Mouse (Mus musculus): ENCODE data around the gene Foxf2.

Gene Foxf2

DNA sequence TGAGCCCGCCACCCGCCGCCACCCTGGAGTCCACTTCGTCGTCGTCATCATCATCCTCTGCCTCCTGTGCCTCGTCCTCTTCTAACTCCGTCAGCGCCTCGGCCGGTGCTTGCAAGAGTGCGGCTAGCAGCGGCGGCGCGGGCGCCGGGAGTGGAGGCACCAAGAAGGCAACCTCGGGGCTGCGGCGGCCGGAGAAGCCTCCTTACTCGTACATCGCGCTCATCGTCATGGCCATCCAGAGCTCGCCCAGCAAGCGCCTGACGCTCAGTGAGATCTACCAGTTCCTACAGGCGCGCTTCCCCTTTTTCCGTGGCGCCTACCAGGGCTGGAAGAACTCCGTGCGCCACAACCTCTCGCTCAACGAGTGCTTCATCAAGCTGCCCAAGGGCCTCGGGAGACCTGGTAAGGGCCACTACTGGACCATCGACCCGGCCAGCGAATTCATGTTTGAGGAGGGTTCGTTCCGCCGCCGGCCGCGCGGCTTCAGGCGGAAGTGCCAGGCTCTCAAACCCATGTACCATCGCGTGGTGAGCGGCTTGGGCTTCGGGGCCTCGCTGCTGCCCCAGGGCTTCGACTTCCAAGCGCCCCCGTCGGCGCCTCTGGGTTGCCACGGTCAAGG, 676 bp downstream of the Foxf2 start:
- DNase-seq (ENCODE audit: low read depth, low spot score), result no peak

DNA sequence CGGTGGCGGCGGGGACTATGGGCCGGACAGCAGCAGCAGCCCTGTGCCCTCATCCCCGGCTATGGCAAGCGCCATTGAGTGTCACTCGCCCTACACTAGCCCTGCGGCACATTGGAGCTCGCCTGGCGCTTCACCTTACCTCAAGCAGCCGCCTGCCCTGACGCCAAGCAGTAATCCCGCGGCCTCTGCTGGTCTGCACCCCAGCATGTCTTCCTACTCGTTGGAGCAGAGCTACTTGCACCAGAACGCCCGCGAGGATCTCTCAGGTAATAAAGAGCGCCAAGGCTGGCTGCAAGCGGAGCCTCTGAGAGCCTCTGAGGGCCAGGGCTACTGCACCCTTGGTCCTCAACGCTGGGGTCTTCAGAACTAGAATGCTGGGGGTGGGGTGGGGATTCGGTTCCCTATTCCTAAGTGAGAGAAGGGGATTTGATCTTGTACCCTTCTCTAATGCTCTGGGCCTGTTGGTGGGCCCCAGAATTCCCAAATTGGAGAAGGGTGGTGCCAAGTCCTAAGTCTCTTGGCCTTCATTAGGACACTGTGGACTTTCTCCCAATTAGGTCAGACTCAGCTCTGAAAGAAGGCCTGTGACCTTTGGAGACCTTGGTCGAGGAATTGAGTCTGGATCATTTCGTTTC, 1.5 kb downstream of the Foxf2 start:
- no peak for DNase-seq (ENCODE audit: low read depth, low spot score)

DNA sequence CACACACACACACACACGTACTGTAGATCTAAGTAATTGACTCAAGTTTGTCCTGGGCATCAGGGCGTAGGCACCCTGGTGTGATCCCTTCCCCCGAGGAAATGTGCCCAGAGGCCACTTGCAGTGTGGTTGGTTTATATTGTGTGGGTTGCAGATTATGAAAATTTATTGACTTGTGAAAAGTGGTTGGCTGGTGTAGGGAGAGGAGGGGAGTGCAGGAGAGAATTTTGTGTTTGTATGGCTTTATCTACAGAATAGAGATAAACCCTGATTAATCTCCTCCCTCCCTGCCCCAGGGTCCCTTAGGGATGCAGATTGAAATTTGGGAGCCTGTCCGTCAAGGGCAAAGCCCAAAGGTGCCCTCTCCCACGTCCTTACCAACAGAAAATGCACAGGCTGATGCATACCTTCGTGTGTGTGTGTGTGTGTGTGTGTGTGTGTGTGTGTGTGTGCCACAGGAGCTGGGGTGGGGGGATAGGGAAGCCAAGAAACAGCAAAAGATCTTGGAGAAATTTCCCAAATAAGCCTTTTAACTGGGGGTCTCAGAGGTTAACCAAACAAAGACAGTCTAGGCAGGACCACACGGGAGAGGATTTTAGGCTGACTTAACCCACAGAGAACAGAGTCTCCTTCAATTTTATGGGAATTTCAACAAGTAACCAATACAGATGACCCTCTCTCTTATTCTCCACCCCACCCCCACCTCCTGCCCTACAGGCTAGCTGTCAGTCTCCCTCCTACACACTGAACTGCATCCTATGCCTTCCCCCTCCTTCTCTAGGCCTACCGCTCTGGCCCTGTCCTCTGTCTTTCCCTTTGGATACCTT, 2.5 kb downstream of the Foxf2 start:
- no peak for DNase-seq (ENCODE audit: low read depth, low spot score)

DNA sequence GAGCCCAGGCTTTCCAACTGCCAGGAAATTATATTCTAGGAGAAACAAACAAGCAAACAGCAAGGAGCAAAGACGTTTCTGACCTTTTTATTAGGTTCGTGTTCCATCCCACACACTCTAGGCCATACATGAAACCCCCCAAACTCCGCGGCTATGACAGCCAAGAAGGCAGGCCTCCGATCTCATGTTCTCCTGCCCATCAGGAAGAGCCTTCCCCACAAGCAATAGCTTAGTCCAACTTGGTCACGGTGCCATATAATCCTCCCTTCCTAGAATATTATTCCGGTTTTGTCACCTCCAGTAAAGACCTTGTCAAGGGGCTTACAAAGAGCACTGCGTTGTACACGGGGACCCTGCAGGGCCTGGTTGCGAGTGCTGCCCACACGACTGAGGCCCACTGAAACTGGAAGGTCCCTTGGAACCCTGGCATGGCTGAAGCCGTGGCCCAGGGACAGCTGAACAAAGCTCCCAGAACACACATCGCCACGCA, 3.1 kb downstream of the Foxf2 start:
- DNase-seq (ENCODE audit: low read depth, low spot score), result no peak

DNA sequence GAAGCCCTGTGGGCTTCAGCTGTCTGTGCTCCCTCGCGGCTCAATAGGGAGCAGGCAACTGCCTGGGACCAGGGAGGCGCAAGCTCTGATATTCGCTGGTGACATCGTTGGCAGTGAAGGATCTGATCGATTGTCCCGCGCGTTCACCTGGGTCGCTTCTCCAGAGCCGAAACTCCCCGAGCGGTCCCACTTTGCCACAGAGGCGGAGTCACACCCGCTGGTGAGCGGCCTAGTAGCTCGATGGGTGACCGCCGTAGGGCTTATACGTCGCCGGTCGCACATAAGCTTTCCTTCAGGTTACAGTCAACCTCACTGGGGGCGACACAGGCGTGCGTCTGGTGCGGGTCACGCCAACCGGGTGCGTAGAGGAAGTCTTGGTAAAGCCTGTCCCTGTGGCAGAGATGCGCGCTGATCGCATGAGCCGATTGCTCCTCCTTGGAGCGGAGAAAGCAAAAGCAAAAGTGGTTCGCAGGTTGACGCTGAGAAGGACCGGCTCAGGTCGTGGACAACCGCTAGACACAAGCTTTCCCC, 3.8 kb downstream of the Foxf2 start:
- no peak for DNase-seq (ENCODE audit: low read depth, low spot score)

DNA sequence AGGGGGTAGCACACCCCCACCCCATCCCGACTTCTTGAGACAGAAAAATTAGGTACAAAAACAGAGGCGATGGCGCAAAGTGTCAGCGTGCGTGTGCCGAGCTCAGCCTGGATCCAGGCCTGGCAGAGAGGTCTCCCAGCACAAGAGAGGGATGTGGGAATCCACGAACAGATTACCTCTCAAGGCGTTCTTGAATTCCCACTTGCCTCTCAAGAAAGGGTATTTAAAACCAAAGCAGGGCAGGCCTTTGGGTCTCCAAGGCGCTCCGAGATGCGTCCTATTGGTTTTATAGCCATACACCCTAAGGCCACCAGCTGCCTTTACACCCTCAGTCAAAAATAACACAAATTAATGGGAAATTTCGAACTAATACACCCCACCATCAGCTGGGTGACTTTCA, 4.4 kb downstream of the Foxf2 start:
- no peak for DNase-seq (ENCODE audit: low read depth, low spot score)

DNA sequence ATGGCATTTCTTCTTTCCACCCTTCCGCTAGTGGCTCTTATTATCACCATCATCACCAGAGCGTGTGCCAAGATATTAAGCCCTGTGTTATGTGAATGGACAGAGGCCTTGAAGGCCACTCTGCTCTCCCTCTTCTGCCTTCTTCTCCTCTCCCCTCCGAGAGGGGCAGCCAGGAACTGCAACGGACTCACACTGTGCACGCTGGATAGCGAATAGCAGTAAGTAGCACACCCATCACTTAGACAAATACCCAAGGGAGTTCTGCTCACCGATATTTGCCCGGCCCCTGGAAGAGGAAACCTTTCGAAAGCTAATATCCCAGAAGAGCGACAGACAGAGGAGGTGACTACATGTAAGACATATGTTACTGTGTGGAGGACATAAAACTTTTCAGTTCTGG, 4.9 kb downstream of the Foxf2 start:
- DNase-seq (ENCODE audit: low read depth, low spot score), result no peak

DNA sequence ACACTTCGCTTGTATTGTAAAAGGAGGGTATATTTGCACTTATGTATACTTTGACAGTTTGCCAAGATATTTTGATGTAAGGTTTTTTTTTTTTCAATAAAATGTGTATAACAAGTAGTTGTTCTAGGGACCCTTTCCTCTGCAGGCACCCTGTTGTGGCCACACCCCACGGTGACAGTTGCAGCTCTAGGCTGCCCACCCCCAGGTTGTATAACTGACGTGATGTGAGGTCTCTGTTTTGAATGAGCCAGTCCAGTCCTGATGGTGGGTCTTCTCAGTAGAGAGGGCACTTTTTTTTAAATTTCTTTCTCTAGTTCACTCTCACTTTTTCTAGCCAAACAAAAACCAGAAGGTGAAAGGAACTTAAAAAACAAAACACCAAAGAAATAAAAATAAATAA, 5.7 kb downstream of the Foxf2 start:
- DNase-seq (ENCODE audit: low read depth, low spot score), result no peak

DNA sequence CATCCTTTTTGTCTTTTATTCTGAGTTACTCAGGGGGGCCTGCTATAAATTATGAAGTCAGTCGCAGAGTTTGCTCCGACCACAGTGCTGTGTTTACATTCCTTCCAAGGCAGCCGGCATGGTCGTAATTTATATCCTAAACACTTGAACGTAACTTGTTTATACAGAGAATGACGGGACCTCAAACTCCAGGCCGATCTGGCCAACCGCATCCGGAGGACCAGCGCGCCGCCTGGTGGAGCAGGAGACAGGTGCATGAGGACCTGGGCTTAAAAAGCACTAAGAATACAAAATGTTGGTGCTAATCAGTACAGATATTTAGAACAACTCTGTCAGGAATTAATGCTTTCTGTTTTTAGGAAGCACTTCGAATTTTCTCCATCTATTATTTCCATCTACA, 6.8 kb downstream of the Foxf2 start:
- peak; percentile 20 for DNase-seq (ENCODE audit: low read depth, low spot score)

DNA sequence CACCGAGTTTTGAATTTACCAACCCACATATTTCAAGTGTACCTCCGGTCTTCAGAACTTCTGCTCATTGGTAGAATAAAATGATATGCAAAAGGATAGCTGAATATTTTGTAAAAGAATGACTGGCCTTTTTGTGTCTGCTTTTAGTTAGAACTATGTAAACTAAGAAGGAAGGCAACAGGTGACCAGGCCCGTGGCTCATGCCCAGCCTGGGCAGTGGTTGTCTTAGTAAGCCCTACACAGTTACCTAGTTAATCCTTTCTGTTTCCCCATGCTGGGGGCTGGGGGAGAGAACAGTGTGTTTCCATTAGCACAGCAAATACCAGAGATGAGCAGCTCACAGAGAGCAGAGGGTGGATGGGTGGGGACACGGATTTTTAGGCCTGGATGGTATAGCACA, 7.6 kb downstream of the Foxf2 start:
- no peak for DNase-seq (ENCODE audit: low read depth, low spot score)

DNA sequence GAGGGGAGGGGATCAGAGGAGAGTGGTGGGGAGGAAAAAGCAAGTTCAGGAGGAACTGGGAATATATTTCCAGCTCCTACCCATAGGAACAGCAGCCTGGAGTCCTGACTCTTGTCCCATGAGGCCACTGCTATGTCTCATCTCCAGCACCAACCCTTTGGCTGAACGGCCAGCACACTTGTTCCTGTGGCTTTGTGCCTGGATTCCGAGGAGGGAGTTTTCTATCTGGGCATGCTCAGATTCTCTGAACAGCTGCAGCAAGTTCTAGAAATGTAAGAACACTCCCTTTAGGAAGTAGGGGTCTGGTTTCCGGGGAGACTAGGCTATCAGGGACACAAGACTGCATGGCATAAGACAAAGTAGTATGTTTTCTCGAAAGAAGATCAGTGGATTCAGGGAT, 9.9 kb downstream of the Foxf2 start:
- DNase-seq (ENCODE audit: low read depth, low spot score), result no peak

DNA sequence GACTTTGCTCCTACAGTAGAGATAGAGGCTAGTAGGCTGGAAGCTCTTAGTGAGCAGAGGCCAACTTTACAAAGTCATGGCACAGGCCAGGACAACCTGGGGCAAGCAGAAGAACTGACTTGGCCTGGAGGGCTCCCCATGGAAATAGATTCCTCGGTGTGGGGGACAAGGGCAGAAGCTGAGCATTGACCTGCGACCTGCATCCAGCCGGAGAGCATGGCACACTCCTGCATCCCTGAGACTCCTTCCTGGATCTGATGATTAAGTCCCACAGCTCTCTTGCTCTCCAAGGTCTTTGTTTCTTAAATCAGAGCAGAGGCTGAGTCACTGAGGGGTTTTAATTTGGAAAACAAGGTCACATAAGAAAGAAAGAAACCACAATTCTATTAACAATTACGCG, 15.9 kb downstream of the Foxf2 start:
- DNase-seq (ENCODE audit: low read depth, low spot score), result no peak

DNA sequence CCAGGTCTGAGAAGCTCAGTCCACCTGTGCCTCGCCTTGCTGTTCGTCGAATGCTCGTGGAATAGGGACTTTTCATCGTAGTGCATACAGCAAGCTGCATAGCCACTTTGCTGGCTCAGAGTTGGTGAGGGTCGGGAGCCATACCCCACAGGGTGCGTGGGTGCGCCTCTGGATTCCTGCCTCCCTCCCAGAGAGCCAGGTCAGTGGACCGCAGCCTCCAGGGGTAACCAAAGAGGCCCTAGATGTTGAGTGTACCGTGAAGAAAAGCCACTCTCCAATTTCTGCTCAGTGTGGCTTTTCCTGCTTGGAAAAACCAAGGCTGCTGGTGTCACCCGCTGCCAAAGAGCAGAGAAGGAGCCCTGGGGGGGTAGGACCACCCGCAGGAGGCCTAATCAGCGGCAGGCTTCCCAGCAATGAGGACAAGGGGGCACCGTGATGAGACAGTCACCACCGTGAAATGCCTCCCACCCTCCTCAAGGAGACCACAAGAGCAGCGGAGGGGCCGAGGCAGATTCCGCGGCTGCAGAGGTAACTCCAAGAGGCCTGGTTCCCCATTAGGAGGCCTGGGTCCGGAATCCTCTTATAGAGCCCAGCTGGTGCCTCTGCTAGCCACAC, 26.6 kb downstream of the Foxf2 start:
- no peak for DNase-seq (ENCODE audit: low read depth, low spot score)

DNA sequence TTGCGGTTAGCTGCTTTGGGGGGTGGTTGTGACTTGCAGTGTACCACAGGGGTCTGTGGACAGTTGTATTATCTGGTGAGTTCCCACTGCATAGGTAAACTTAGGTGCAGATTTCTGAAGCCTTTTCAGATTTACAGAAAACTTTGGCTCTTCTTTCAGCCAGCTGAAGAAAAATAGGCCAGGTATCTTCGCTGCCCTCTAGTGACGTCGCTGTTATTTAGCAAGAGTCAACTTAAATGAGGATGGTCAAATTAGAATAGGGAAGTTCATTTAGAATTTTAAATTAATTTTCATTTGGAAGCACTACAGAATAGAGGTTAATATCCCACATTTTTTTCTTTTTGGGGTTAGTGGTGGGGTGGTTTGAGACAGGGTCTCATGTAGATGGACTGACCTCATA, 30.6 kb downstream of the Foxf2 start:
- no peak for DNase-seq (ENCODE audit: low read depth, low spot score)

DNA sequence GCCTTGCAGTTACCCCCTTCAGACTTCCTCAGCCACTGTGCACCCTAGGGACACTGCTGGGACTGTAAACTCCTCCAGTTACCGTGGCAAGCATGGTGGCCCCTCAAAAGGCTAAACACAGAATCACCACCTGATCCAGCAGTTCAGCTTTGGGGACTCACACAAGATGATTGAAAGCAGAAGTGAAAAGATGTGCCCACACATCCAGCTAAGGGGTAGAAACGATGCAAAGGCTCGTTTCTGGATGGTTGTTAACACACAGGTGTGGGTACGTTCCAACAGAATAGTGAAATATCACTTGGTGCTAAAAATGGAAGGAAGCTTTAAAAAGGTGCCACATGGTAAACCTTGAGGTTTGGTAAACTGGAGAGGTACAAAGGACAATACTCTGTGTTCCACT, 32.6 kb downstream of the Foxf2 start:
- no peak for DNase-seq (ENCODE audit: low read depth, low spot score)

DNA sequence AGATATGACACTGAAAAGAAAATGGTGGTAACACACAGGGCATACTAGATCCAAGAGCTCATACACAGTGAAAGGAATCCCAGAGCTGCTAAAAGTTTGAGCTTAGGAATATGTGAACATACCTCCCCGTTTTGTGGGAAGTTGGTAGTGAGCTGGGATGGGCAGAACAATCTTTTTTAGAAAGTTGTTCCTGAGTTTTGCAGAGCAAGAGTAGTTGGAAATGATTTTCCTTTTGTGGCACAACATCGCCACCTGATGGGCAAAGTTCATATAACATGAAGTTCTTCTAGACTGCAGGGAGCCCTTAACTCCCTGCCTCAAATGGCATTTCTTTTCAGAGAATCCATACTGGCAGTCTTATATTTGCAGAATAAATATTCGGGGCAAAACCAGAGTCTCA, 33.3 kb downstream of the Foxf2 start:
- DNase-seq (ENCODE audit: low read depth, low spot score), result peak; percentile 7

DNA sequence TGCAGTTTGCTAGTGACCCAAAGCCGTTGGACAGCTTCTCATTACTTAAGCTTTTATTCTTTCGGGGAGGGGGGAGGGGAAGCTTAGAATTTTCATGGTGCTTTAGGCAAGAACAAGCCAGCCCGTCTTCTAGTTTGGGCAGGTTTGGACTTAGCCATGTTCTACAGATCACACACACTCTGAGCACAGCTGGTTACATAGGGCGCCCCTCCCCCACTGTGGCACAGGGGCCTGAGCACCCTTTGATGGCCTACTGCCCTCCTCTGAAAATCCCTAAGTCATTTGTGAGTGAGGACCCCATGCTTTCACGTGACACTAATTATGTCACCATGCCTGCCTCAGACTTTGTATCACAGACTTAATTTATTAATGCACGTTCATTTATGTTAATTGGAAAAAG, 35.6 kb downstream of the Foxf2 start:
- no peak for DNase-seq (ENCODE audit: low read depth, low spot score)

DNA sequence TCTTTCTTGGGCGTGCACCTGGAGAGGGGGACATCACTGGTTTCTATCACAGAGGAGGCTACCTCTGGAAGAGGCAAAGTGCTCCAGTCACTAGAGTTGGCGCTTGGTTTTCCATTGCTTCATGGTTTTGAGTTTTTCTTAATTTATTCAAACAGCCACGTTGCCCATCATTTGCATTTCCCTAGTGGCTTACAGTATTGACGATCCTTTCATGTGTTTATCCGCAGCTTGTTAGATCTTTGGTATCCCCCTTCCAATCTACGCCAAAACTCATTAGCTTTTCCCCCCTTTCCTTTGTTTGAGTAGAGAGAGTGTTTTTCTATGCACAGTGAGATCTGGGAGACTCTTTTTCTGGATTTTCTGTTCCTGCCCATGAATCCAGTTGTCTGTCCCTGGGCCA, 39.8 kb downstream of the Foxf2 start:
- no peak for DNase-seq (ENCODE audit: low read depth, low spot score)

DNA sequence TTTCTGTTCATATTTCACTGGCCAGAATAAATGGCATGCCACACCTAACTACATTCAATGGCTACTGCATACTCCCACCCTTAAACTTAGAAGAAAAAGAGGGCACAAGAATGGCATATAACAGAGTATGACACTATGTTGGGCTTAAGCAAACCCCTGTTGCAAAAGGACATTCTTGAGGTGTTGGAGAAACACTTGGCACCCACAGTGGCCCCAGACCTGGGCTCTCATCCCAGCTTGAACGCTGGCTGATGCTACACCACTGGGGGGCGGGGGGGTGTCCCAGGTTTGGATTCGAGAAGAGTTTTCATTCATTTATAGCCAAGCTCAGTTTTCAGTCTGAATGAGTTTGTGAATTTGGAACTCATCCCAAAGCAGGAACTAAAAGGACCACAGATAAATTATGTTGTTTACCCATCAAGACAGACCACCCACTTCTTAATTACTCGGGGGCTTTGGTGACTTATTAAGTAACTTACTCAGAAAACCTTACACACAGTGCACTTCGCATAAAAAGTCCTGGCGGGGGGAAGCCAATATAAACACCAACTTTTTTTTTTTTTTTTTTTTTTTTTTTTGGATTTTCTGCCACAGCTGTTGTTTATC, 42.4 kb downstream of the Foxf2 start:
- DNase-seq (ENCODE audit: low read depth, low spot score), result no peak

DNA sequence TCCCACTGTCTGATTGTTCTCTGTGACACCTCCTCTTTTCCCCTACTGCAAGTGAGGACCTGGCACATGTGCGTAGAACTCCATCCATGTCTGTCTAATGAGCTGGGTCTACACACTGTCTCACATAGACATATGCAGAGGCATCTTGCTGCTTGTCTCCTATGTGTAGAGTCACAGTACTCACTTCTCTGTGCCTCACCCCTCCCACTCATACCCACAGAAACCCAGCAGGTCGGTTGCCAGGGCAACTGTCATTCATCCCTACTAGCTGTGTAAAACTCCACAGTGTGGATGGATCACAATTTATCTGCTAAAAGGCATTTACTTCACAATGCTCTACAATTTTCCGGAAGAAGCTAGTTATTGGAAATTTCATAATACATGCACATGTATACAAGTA, 46.5 kb downstream of the Foxf2 start:
- DNase-seq (ENCODE audit: low read depth, low spot score), result no peak

Data from skeletal muscle tissue, adult 2 months (tissue).